Mouse (Mus musculus) erythroblast, adult 5-6 weeks (primary cell): Measurements from ENCODE around the gene Cmtm5. TPM values are rescaled to one million over a fixed set of nuclear protein-coding genes. Genes with fewer than 3 reads are reported as not detected.

Experiments used
- ATAC-seq: replicated peaks from 2 replicates; pipeline ENCODE4 v1.8.0; 2016; ENCODE audit warnings: moderate number of reproducible peaks, mild to moderate bottlenecking, moderate TSS enrichment, inconsistent platforms; ENCODE audit not compliant: poor library complexity, low FRiP score, severe bottlenecking
- total RNA-seq, 2 experiments: library from RNA; stranded (forward) in 1 of 2; stranded (reverse) in 1 of 2; fragments of 150-400 nt in 1 of 2; fragments of 200-764, 138-1000 nt in 1 of 2; gene quantifications; 2 replicates each; pipeline versions ENCODE4 v1.2.3 to v1.2.4; 2015 to 2017; ENCODE audit warnings: low replicate concordance in 2 of 2

Gene Cmtm5
- total RNA-seq (2015; ENCODE audit: low replicate concordance), result not detected in 2 replicates
- total RNA-seq (2017; ENCODE audit: low replicate concordance), result not detected in 2 replicates

GRCm38 (mm10) chr14:54935904-54936830, at the start of gene Cmtm5:
Gene Cmtm5 (plus strand): TSS chr14:54936261.
- no peak for ATAC-seq

GRCm38 (mm10) chr14:54892200-54892599, 43.9 kb upstream of the Cmtm5 start, which contains the start of gene Pabpn1:
Gene Pabpn1 (plus strand): TSS chr14:54892500.
- no peak for ATAC-seq

- peak; percentile 95 for ATAC-seq
Observed at GRCm38 (mm10) chr14:54893651-54894181, 42.3 kb upstream of the Cmtm5 start.

- ATAC-seq, result peak; percentile 35; the same call in 1 of the 2 replicates
Observed at GRCm38 (mm10) chr14:54894296-54895151, 41.5 kb upstream of the Cmtm5 start.

GRCm38 (mm10) chr14:54897445-54897844, 38.6 kb upstream of the Cmtm5 start:
- no peak for ATAC-seq

GRCm38 (mm10) chr14:54900383-54900782, 35.7 kb upstream of the Cmtm5 start:
- ATAC-seq, result peak; percentile 74

GRCm38 (mm10) chr14:54903641-54904040, 32.4 kb upstream of the Cmtm5 start:
- no peak for ATAC-seq

GRCm38 (mm10) chr14:54908682-54909081, 27.4 kb upstream of the Cmtm5 start:
- ATAC-seq, result no peak

GRCm38 (mm10) chr14:54912109-54912850, 23.8 kb upstream of the Cmtm5 start:
- no peak for ATAC-seq

GRCm38 (mm10) chr14:54912886-54913285, 23.2 kb upstream of the Cmtm5 start, which contains the start of gene Slc22a17:
Gene Slc22a17 (minus strand): TSS chr14:54913132.
- ATAC-seq, result no peak

GRCm38 (mm10) chr14:54913343-54913742, 22.7 kb upstream of the Cmtm5 start:
- no peak for ATAC-seq

- ATAC-seq, result no peak
Observed at GRCm38 (mm10) chr14:54920076-54920685, 15.9 kb upstream of the Cmtm5 start.

- ATAC-seq, result no peak
Observed at GRCm38 (mm10) chr14:54924641-54925348, 11.3 kb upstream of the Cmtm5 start.

GRCm38 (mm10) chr14:54925349-54926342, 10.4 kb upstream of the Cmtm5 start, which contains the start of gene Efs:
Gene Efs (minus strand): TSS chr14:54926126.
- ATAC-seq, result no peak

GRCm38 (mm10) chr14:54926401-54927158, 9.5 kb upstream of the Cmtm5 start:
- ATAC-seq, result no peak

GRCm38 (mm10) chr14:54927296-54927695, 8.8 kb upstream of the Cmtm5 start:
- ATAC-seq, result no peak
